Comparison of ENCODE assay signal across 9 mouse cellular contexts in the genomic region with DNA sequence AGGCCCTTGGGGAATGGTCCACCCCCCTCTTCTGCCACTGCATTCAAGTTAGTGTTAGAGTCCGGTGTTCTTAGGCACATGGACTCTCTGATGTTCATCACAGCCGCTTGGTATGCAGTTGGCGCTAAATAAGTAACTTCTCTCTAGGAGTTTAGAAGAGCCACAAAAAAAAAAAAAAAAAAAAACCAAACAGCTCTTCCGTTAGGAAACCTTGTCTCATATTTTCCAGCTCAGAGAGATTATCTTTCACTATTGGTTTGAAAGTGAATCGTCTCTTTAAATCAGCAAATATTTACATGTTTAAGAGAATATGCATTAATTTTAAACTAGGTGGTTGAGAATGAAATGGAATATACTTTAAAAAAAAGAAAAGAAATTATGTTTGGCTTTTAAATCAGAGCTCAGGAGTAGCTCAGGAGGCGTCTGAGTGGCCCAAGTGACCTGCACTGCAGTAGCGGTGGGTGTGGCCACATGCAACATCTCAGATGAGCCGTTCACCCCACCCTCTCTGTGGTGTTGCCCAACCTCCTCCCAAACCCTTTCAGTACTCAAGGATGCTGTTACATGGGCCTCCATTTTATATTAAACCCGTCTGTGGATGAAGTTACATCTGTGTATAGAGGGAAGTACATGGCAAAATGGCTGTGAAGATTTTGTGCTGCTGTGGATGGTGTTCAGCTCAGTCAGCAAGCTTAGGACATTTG.
DNase-seq lines count a peak whose midpoint lies in the region; ATAC-seq and TF ChIP-seq lines count a peak whose summit lies in the region.
"Had no signal": no experiment of that assay in that cellular context is flagged by ENCODE, and none has a peak within 500 bp of the region (broad histone marks: within the 10 kb centered on the region; RNA-seq: fewer than 3 reads in every experiment).

No protein-coding gene starts in this region.

- peak overlapping the region; percentile 74 for H3K4me2 ChIP-seq in heart, embryonic 14.5 days (ENCODE audit: low read length)
- H3K4me2 ChIP-seq in CH12.LX (ENCODE audit: insufficient read depth, low read depth, poor library complexity, severe bottlenecking) = peak overlapping the region; percentile 95

- dilution Hi-C loops in CH12.LX (cut with MboI; ENCODE audit: extremely low pct_ligation_motif_present, extremely low pct_unique_long_range_greater_than_20kb, low sequenced_read_pairs) = no loop called here

- no peak for DNase-seq in heart, adult 9 months (ENCODE audit: low spot score in 2 of 2)
- DNase-seq in CH12.LX (ENCODE audit: extremely low read depth) = peak; percentile 71
- DNase-seq in forebrain, embryonic 10.5 days (ENCODE audit: extremely low spot score, low spot score) = no peak
- no peak for DNase-seq in midbrain, embryonic 10.5 days (ENCODE audit: low spot score)
- no peak for DNase-seq in lung, postnatal 10 days
- DNase-seq in left cerebral cortex, adult 9 months (ENCODE audit: low spot score in 2 of 2) = no peak
- DNase-seq: kidney, postnatal 25 days had no signal

- H3K36me3 ChIP-seq in heart, embryonic 14.5 days (ENCODE audit: control insufficient read depth, insufficient read depth, low read length) = 0 out of 2 replicates have a peak, but pooled peaks cover 5% of the 10 kb centered on the region
- peaks cover 0 to 11% of the 10 kb centered on the region in 2 experiments for H3K36me3 ChIP-seq in CH12.LX (replicated peaks in 1 of 2; ENCODE audit: control insufficient read depth in 1 of 2, insufficient read depth in 1 of 2, low read length in 1 of 2)
- H3K36me3 ChIP-seq in forebrain, embryonic 10.5 days (replicated peaks) = no peaks in the 10 kb centered on the region
- no peaks in the 10 kb centered on the region for H3K36me3 ChIP-seq in midbrain, embryonic 10.5 days

- TF ChIP-seq RAD21 in CH12.LX (IDR thresholded peaks at IDR 0.05; ENCODE audit: low read depth, low read length) = no peak

- peak; percentile 86 for TF ChIP-seq EP300 in CH12.LX (IDR thresholded peaks at IDR 0.05; ENCODE audit: low read length)

- H3K4me1 ChIP-seq in heart, embryonic 14.5 days (ENCODE audit: control insufficient read depth in 2 of 2, insufficient read depth in 2 of 2, low read length in 2 of 2) = peaks cover 0 to 16% of the 10 kb centered on the region in 2 experiments; a peak in 3 of 4 replicates
- H3K4me1 ChIP-seq in CH12.LX (ENCODE audit: control insufficient read depth in 1 of 2, insufficient read depth in 2 of 2) = peaks cover 6 to 49% of the 10 kb centered on the region in 2 experiments
- peaks cover 46% of the 10 kb centered on the region for H3K4me1 ChIP-seq in forebrain, embryonic 10.5 days
- H3K4me1 ChIP-seq in midbrain, embryonic 10.5 days = peaks cover 47% of the 10 kb centered on the region

- H3K9me3 ChIP-seq in heart, embryonic 14.5 days (ENCODE audit: control insufficient read depth, low read length) = no peaks in the 10 kb centered on the region
- no peaks in the 10 kb centered on the region for H3K9me3 ChIP-seq in CH12.LX (replicated peaks; ENCODE audit: low read length)
- H3K9me3 ChIP-seq in forebrain, embryonic 10.5 days = no peaks in the 10 kb centered on the region
- H3K9me3 ChIP-seq in midbrain, embryonic 10.5 days (replicated peaks) = no peaks in the 10 kb centered on the region

- H3K79me2 ChIP-seq in CH12.LX (replicated peaks; ENCODE audit: control insufficient read depth, extremely low read depth, insufficient read depth, poor library complexity, severe bottlenecking) = no peaks in the 10 kb centered on the region

- H3K27ac ChIP-seq in heart, embryonic 14.5 days (replicated peaks in 1 of 2; ENCODE audit: control insufficient read depth in 1 of 2, insufficient read depth in 1 of 2, low read depth in 2 of 2, low read length in 2 of 2) = peak overlapping the region; percentile 77 to 95; a peak in 2 of 4 replicates
- H3K27ac ChIP-seq in CH12.LX (ENCODE audit: insufficient read depth, low read depth) = 0 out of 2 replicates have a peak overlapping the region, but pooled peaks have one; percentile 13
- 0 out of 2 replicates have a peak overlapping the region, but pooled peaks have one; percentile 9 for H3K27ac ChIP-seq in forebrain, embryonic 10.5 days
- H3K27ac ChIP-seq in midbrain, embryonic 10.5 days (replicated peaks) = peak overlapping the region; percentile 72; the same call in 1 of the 2 replicates

- WGBS in heart, embryonic 14.5 days = 43% methylated on average over 9 of the region's 9 CpGs
- WGBS in forebrain, embryonic 10.5 days = 85% methylated on average over 9 of the region's 9 CpGs
- 80% methylated on average over 9 of the region's 9 CpGs for WGBS in midbrain, embryonic 10.5 days

- no peak for TF ChIP-seq CTCF in CH12.LX (conservative IDR thresholded peaks at IDR 0.05 in 1 of 2, IDR thresholded peaks at IDR 0.05 in 1 of 2; ENCODE audit: low read depth in 2 of 2, low read length in 2 of 2)

- no peak for ATAC-seq in heart, embryonic 14.5 days (ENCODE audit: insufficient number of reproducible peaks, insufficient read depth, low FRiP score, low read depth)
- no peak for ATAC-seq in granulocyte monocyte progenitor cell, adult 5-6 weeks (replicated peaks; ENCODE audit: poor library complexity, severe bottlenecking)

- peak overlapping the region; percentile 63 to 65; a peak in 3 of 4 replicates for H3K4me3 ChIP-seq in heart, embryonic 14.5 days (ENCODE audit: control insufficient read depth in 1 of 2, insufficient read depth in 1 of 2, low read depth in 1 of 2, low read length in 2 of 2)
- H3K4me3 ChIP-seq in CH12.LX (replicated peaks in 1 of 3; ENCODE audit: low read depth in 2 of 3, low read length in 2 of 3, poor library complexity in 1 of 3) = peak overlapping the region; percentile 41 to 71 (median 64)
- H3K4me3 ChIP-seq in forebrain, embryonic 10.5 days = no peak overlapping the region
- peak overlapping the region; percentile 55 for H3K4me3 ChIP-seq in midbrain, embryonic 10.5 days

- TF ChIP-seq POLR2A in CH12.LX (IDR thresholded peaks at IDR 0.05; ENCODE audit: low read depth, low read length) = no peak

- H3K9ac ChIP-seq in heart, embryonic 14.5 days (ENCODE audit: low read length) = peak overlapping the region; percentile 92
- 0 out of 2 replicates have a peak overlapping the region, but pooled peaks have one; percentile 17 for H3K9ac ChIP-seq in CH12.LX (ENCODE audit: insufficient read depth, low read depth)

- no peaks in the 10 kb centered on the region for H3K27me3 ChIP-seq in heart, embryonic 14.5 days (ENCODE audit: control insufficient read depth, insufficient read depth, low read length)
- no peaks in the 10 kb centered on the region for H3K27me3 ChIP-seq in CH12.LX (replicated peaks)
- H3K27me3 ChIP-seq in forebrain, embryonic 10.5 days (ENCODE audit: poor library complexity, severe bottlenecking) = no peaks in the 10 kb centered on the region
- H3K27me3 ChIP-seq in midbrain, embryonic 10.5 days (ENCODE audit: low read depth, poor library complexity, severe bottlenecking) = no peaks in the 10 kb centered on the region

- in situ Hi-C loops in CH12.LX (cut with MboI; ENCODE audit: low pct_ligation_motif_present, low pct_unique_long_range_greater_than_20kb, low sequenced_read_pairs) = loop anchor here (10.0 kb wide), 1 partner anchor 108 kb away; no protein-coding TSS in a partner anchor

TF ChIP-seq in CH12.LX, 34 proteins besides CTCF, POLR2A, EP300 and RAD21:
- TF ChIP-seq SIN3A (IDR thresholded peaks at IDR 0.05; ENCODE audit: low read length) (peak; percentile 76; the same call in 1 of the 2 replicates), ELF1 (IDR thresholded peaks at IDR 0.05; ENCODE audit: low read depth, low read length) (0 out of 2 replicates have a peak, but pooled peaks have one; percentile 28), MAFK (IDR thresholded peaks at IDR 0.05; ENCODE audit: insufficient replicate concordance, low read length) (peak; percentile 54; the same call in 1 of the 2 replicates), MAZ (IDR thresholded peaks at IDR 0.05; ENCODE audit: low read depth, low read length) (peak; percentile 54; the same call in 1 of the 2 replicates), BHLHE40 (IDR thresholded peaks at IDR 0.05; ENCODE audit: low read depth, low read length) (peak; percentile 42; the same call in 1 of the 2 replicates), POLR2AphosphoS2 (IDR thresholded peaks at IDR 0.05; ENCODE audit: low read depth, low read length) (no peak), JUN (IDR thresholded peaks at IDR 0.05; ENCODE audit: insufficient read depth, low read depth, low read length) (peak; percentile 96), TBP (conservative IDR thresholded peaks at IDR 0.05; ENCODE audit: low read depth, low read length) (no peak), ETS1 (conservative IDR thresholded peaks at IDR 0.05; ENCODE audit: low read depth, low read length) (peak; percentile 79; the same call in 1 of the 2 replicates), NRF1 (IDR thresholded peaks at IDR 0.05; ENCODE audit: low read depth, low read length) (no peak), MYC (IDR thresholded peaks at IDR 0.05; ENCODE audit: low read depth, low read length) (peak; percentile 61; the same call in 1 of the 2 replicates), E2F4 (IDR thresholded peaks at IDR 0.05; ENCODE audit: insufficient replicate concordance, low read depth, low read length) (no peak), CHD2 (IDR thresholded peaks at IDR 0.05; ENCODE audit: low read length) (no peak), UBTF (IDR thresholded peaks at IDR 0.05; ENCODE audit: low read depth, low read length) (no peak), IRF4 (IDR thresholded peaks at IDR 0.05; ENCODE audit: low read depth, low read length) (peak; percentile 58), ZKSCAN1 (IDR thresholded peaks at IDR 0.05; ENCODE audit: borderline replicate concordance, low read depth, low read length) (no peak; the same call in 1 of the 2 replicates), RCOR1 (conservative IDR thresholded peaks at IDR 0.05; ENCODE audit: low read depth, low read length) (no peak), TCF12 (IDR thresholded peaks at IDR 0.05; ENCODE audit: low read depth, low read length) (0 out of 2 replicates have a peak, but pooled peaks have one; percentile 24), MAX (IDR thresholded peaks at IDR 0.05; ENCODE audit: low read length) (no peak), CHD1 (IDR thresholded peaks at IDR 0.05; ENCODE audit: low read depth, low read length) (0 out of 2 replicates have a peak, but pooled peaks have one; percentile 42), HCFC1 (IDR thresholded peaks at IDR 0.05; ENCODE audit: low read depth, low read length) (no peak), JUND (conservative IDR thresholded peaks at IDR 0.05; ENCODE audit: low read depth, low read length) (peak; percentile 97), MXI1 (IDR thresholded peaks at IDR 0.05; ENCODE audit: low read depth, low read length) (no peak; the same call in 1 of the 2 replicates), PAX5 (IDR thresholded peaks at IDR 0.05; ENCODE audit: low read length) (no peak), ZNF384 (IDR thresholded peaks at IDR 0.05; ENCODE audit: low read depth, low read length) (peak; percentile 98)

Comparison
In these comparisons a context has a peak if more than half of its experiments do, and no peak if none do; other contexts are left out.
1. H3K27ac ChIP-seq: peak in every context shown above with its lines; median percentile 86 in heart, embryonic 14.5 days; 72 in midbrain, embryonic 10.5 days; 13 in CH12.LX; 9 in forebrain, embryonic 10.5 days.